Mouse (Mus musculus) testis, postnatal 10 days (tissue): ENCODE results near the gene Thtpa.
A peak's percentile ranks its signal among the peaks of the same experiment; 100 is the strongest.

Source experiments
- DNase-seq: peaks from one replicate; pipeline ENCODE4 v3.0.0; 2021; ENCODE audit warnings: low spot score

Thtpa gene

GRCm38 (mm10) chr14:55105836-55106809 is 11.5 kb downstream of the Thtpa start, which contains the start of gene Ap1g2:
Gene Ap1g2, minus strand, starts transcription at chr14:55106593.
- DNase-seq = peak; percentile 79

DNA sequence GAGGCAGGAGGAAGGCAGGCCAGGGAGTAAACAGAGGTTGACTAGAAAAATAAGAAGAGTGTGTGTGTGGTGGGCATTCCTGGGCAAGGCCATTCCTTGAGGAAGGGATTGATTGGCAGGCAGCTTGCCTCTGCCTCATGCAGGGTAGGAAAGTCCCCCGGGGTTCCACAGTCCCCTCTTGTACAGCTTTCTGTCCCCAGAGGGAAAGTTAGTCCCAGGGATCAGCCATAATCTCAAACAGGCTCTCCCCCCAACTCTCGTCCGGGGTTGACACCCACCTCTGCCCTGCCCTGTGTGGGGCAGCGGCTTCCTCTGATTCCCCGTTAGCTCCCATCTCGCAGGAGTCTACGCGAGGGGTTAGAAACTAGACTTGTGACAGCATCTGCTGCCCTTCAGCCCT is 12.4 kb downstream of the Thtpa start:
- DNase-seq = no peak

- DNase-seq = no peak
Observed at GRCm38 (mm10) chr14:55108202-55108870, 13.8 kb downstream of the Thtpa start.

DNA sequence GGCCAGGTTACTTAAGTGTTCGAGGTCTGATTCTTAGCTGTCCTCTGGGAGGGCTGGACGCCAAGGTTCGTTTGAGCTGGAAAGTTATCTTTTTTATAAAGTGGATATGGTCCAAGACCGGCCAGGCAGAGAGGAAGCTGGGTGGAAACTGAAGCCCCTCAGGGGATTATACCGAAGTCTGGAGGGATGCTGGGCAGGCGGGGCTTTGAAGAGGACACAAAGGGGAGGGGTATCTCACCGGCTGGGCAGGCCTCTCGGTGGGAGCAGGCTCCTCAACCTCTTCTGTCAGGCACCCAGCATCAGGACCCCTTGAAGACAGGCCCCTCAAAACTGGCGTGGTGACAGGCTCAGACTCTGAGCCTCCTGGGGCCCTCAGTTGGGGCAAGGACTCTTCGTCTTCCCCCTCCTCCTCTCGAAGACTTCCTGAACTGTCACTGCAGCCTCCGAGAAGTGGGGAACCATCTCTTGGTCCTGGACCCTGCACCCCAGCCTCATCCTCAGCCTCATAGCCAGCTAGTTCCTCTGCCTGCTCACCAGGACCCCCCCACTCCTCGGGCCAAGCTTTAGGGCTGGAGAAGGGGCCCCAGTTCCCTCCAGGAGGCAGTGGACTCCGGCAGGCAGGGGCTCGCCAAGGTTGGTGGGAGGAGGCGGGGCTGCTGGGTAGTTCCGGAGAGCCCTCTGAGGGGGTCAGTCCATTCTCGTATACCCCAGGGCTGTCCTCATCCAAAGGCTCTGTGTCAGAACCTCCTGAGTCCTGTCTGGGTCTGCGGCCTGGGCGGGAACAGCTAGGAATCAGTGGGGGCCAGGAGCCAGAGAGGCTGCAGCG is 14.7 kb downstream of the Thtpa start:
- DNase-seq = no peak

- DNase-seq = no peak
Observed at GRCm38 (mm10) chr14:55110076-55110475, 15.5 kb downstream of the Thtpa start.

DNA sequence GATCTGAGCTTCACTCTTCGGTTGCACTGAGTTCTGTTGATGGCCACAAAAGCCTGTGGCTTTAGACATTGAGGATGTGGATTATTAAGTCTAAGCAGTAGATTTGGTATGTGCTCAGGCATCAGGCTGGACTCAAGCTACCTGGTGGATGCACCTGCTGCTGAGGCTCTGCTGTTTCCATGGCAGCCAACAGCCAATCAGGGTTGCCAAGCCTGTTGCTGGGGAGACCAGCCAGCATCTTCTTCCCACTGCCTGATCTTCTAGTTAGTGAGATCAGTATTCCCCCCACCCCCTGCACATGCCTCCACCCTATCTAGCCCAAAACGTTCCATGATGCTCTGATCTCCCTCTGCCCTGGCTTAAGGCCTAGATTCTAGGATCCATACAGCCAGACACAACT is 17.1 kb downstream of the Thtpa start:
- no peak for DNase-seq

DNA sequence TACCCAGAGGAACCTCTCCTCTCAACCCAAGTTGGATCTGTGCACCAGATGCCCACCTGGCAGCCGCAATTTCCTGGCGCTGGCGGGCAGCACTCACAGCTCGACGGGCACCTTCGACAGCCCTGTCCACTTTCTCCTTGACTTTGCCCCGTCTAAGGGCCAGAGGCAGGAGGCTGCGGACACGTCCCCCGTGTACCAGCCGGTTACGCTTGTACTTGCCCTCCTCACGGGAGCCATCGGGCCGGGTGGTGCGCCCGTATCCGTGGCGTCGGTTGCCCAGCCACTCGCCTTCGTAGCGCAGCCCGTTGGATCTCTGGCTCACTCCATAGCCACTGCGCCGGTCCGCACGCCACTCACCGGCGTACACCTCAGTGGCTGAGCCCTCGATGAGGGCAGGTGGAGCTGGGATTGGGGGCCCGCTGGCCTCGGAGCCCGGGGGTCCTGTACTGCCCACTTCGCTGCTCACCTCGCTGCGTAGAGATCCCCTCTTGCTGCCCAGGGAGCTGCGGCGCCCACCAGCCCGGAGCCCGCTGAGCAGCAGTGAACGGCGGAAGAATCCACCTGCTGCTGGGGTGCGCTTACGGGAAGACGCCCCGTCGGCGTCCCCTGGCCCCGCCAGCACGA is 18.9 kb downstream of the Thtpa start:
- DNase-seq = no peak

DNA sequence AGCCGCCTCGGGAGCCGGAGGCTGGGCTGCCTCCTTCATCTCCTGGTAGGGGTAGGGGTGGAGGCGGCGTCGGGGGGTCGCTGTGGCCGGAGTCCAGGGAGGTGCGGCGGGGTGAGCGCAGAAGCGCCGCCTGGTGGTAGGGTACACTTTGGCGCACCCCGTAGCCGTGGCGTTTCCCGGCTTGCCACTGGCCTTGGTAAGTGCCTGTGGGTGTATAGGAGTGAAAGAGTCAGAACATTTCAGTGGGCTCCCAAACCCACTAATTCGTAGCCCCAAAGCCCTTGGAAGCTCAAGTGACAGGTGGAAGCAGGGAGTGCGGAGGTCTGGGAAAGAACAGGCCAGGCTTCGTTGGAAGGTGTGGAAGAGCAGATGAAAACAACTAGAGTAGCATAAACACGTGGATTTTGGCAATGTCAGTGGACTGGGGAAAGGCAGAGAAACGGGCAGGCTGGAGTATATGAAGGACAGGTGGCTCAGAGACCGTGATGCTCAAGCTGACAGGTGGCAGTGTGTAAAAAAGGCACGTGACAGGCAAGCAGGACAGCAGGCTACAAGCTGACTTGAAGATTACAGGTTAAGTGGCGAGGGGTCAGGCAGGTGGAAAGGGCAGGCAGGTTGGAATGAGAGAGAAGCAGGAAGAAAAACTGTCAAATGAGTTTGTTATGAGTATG is 19.5 kb downstream of the Thtpa start:
- peak; percentile 67 for DNase-seq

GRCm38 (mm10) chr14:55114759-55115701 is 20.4 kb downstream of the Thtpa start:
- peak; percentile 68 for DNase-seq

DNA sequence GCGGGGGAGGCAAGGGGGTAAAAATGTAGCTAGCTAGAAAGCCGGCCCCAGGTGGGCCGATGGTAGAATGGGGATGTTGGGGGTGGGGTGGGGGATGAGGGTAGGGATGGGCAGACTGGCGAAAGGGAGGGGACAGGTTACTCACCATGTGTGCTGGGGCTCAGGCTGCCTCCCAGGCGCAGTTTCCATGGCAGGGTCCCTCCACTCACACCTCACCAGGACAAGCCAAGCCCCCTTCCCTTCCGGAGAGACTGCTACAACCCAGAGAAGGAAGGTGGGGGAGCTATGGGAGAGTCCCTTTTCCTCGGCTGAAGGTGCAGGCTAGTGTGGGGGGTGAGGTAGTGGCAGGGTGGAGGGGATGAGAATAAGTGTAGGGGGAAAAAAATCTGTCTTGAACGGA is 21.3 kb downstream of the Thtpa start:
- no peak for DNase-seq

DNA sequence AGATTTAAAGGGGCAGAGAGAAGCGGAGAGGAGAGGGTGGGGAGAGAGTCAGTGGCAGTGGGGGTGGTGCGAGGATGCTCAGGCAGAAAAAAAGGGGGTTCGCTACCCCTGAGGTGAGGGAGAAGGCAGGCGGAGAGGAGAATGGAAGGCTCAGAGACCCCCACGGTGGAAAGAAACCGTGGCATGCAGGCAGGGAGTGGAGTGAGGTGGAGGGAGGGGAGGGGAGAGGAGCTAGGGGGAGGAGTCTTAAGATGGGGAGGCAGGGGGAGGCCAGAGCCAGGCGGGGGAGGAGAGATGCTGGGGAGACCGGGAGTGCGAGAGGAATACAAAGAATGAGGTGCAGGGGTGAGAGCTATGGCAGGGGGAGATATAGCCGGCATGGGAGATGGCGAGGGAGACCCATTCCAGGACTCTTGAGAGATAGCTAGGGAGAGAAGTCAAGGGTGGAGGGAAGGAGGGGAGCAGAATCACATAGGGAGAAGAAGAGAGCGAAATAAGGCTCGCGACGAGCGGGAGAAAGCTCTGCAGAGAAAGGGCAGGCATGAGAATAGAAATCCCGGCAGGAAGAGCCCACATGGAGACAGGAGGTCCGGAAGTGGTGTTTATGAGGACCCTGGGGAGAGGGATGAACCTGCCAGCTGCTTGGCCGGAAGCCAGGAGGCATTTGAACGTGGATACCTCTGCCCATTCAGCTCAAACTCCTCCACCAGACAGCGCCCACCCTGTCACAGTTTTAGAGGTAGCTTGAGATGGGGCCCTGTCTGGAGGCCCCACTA is 22.0 kb downstream of the Thtpa start, which contains the start of gene Jph4:
TSS of gene Jph4 (minus strand) at position 511 of the 776 bp plus-strand sequence.
- no peak for DNase-seq

GRCm38 (mm10) chr14:55118852-55119251 is 24.3 kb downstream of the Thtpa start:
- no peak for DNase-seq

GRCm38 (mm10) chr14:55119421-55120134 is 25.0 kb downstream of the Thtpa start:
- DNase-seq = no peak

- peak; percentile 91 for DNase-seq
Observed at GRCm38 (mm10) chr14:55121947-55122346, 27.4 kb downstream of the Thtpa start.

DNA sequence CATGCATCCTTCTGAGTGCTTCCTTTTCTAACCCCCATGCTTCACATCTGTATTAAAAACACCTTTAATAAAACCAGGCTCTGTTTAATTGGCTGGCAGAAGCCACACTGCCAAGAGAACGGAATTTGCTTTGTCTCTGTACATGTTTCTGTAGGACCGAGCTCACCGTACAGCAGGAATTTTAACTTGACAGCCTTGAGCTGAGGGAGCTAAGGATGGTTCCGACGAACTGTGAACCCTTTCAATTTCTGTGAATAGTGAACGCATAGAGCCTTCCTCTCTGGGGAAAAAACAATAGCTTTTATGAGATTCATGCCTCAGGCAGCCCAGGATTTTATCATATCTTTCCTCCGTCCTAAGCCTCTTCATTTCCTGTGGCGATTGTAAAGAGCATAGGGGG is 27.8 kb downstream of the Thtpa start:
- DNase-seq = no peak

- no peak for DNase-seq
Observed at GRCm38 (mm10) chr14:55125711-55126110, 31.1 kb downstream of the Thtpa start.

DNA sequence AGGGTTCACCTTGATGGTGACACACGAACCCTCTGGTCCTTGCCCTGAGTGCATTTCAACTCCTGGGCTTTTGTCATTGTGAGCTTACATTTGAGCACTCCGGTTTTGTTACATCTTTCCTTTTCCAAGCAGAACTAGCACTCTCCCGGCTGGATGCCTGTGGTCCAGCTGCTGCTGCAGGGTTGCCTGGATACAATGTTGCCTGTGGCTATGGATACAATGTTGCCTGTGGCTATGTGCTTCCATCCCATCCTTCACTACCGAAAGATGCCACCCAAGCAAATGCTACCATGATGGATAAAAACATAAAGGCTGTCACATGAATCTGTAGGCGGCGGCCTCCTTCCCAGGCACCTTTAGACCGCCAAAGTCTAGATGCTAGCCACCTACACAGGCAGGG is 31.9 kb downstream of the Thtpa start:
- DNase-seq = no peak

GRCm38 (mm10) chr14:55135676-55136075 is 41.1 kb downstream of the Thtpa start:
- DNase-seq = no peak

- DNase-seq = no peak
Observed at GRCm38 (mm10) chr14:55139313-55139712, 44.7 kb downstream of the Thtpa start.
